Mouse (Mus musculus): ENCODE data around the gene Polr1b. TPM values are rescaled to one million over a fixed set of nuclear protein-coding genes. Genes with fewer than 3 reads are reported as not detected.

Polr1b gene
- polyA plus RNA-seq, 1 experiment from 2014 or later = 10.3 TPM

DNA sequence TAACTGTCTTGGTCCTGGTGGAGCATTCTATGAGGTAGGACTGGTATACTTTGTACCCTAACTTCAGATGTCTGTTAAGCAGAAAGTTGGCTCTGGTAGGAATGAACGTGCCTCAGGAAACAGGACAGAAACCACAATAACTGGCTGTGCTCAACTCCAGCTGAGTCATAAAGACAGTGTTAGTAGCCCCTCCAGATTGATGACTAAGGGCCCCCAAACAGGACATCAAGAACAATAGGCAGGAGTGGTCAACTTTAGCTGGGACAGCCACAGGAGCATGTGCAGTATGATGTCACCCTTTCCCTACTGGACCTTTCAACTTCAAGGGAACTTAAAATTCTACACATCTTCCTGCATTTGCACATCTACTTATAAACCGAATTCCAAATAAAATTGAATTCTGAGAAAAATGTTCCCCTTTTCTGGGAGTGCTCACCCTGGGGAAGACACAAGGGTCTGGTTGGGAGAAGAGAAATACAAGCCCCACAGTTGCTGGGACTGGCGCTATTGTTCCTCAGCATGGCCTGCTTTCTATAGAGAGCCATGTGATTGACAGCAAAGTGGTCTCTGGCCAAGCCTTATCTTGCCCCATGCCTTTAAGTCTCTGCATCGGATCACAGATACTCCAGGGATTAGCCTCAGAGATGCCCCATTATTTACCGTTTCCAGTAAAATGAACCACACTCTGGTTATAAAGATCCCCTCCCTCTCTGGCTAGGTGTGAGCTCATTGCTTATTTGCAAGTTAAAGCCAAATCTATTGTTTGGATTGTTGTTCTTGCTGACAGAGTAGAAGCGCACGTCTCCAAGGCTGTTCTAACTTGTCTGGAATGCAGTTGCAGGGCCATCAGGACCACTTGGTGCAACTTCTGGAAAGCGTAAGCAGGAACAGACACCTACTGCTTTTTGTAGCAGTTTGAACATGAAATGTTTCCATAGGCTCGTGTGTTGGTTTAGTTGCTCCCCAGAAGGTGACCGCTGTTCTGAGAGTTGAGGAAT is 66.0 kb downstream of the Polr1b start:
- Histone ChIP-seq H3K4me1 (ENCODE audit: control insufficient read depth, low read depth, low read length) (no peaks in the 10 kb centered on the region), H3K27me3 (ENCODE audit: control insufficient read depth, insufficient read depth, low read depth, low read length) (peaks cover 2% of the 10 kb centered on the region), H3K27ac (ENCODE audit: low read length) (no peak overlapping the region), H3K4me3 (ENCODE audit: low read depth, low read length) (no peak overlapping the region), H3K36me3 (ENCODE audit: control insufficient read depth, insufficient read depth) (no peaks in the 10 kb centered on the region), H3K9me3 (replicated peaks; ENCODE audit: control insufficient read depth, low read length) (no peaks in the 10 kb centered on the region), H3K9ac (ENCODE audit: low read depth, low read length) (no peak overlapping the region), H3K4me2 (ENCODE audit: low read depth, low read length) (no peak overlapping the region)
- ATAC-seq (ENCODE audit: low read depth) = no peak
- WGBS (ENCODE audit: insufficient replicate concordance) = 47% methylated on average over 10 of the region's 10 CpGs

- no peak overlapping the region for H3K4me2 ChIP-seq (ENCODE audit: low read depth, low read length)
- H3K4me1 ChIP-seq (ENCODE audit: control insufficient read depth, low read depth, low read length) = no peaks in the 10 kb centered on the region
- H3K4me3 ChIP-seq (ENCODE audit: low read depth, low read length) = no peak overlapping the region
- no peaks in the 10 kb centered on the region for H3K27me3 ChIP-seq (ENCODE audit: control insufficient read depth, insufficient read depth, low read depth, low read length)
- H3K36me3 ChIP-seq (ENCODE audit: control insufficient read depth, insufficient read depth) = no peaks in the 10 kb centered on the region
- H3K9ac ChIP-seq (ENCODE audit: low read depth, low read length) = no peak overlapping the region
- no peaks in the 10 kb centered on the region for H3K9me3 ChIP-seq (replicated peaks; ENCODE audit: control insufficient read depth, low read length)
- no peak for ATAC-seq (ENCODE audit: low read depth)
- H3K27ac ChIP-seq (ENCODE audit: low read length) = no peak overlapping the region
- 56% methylated on average over 10 of the region's 10 CpGs for WGBS (ENCODE audit: insufficient replicate concordance)
Observed at GRCm38 (mm10) chr2:129173386-129173785, 72.6 kb downstream of the Polr1b start.

- Histone ChIP-seq H3K4me1 (ENCODE audit: control insufficient read depth, low read depth, low read length) (no peaks in the 10 kb centered on the region), H3K36me3 (ENCODE audit: control insufficient read depth, insufficient read depth) (no peaks in the 10 kb centered on the region), H3K9ac (ENCODE audit: low read depth, low read length) (no peak overlapping the region), H3K4me2 (ENCODE audit: low read depth, low read length) (no peak overlapping the region), H3K27me3 (ENCODE audit: control insufficient read depth, insufficient read depth, low read depth, low read length) (no peaks in the 10 kb centered on the region), H3K4me3 (ENCODE audit: low read depth, low read length) (no peak overlapping the region), H3K27ac (ENCODE audit: low read length) (no peak overlapping the region), H3K9me3 (replicated peaks; ENCODE audit: control insufficient read depth, low read length) (no peaks in the 10 kb centered on the region)
- ATAC-seq (ENCODE audit: low read depth) = peak; percentile 51
- WGBS (ENCODE audit: insufficient replicate concordance) = 36% methylated on average over 7 of the region's 7 CpGs
Observed at GRCm38 (mm10) chr2:129174474-129174873, 73.7 kb downstream of the Polr1b start.

- H3K4me1 ChIP-seq (ENCODE audit: control insufficient read depth, low read depth, low read length) = no peaks in the 10 kb centered on the region
- no peak overlapping the region for H3K9ac ChIP-seq (ENCODE audit: low read depth, low read length)
- no peaks in the 10 kb centered on the region for H3K9me3 ChIP-seq (replicated peaks; ENCODE audit: control insufficient read depth, low read length)
- H3K4me2 ChIP-seq (ENCODE audit: low read depth, low read length) = no peak overlapping the region
- H3K27ac ChIP-seq (ENCODE audit: low read length) = no peak overlapping the region
- H3K4me3 ChIP-seq (ENCODE audit: low read depth, low read length) = no peak overlapping the region
- no peaks in the 10 kb centered on the region for H3K27me3 ChIP-seq (ENCODE audit: control insufficient read depth, insufficient read depth, low read depth, low read length)
- no peaks in the 10 kb centered on the region for H3K36me3 ChIP-seq (ENCODE audit: control insufficient read depth, insufficient read depth)
- WGBS (ENCODE audit: insufficient replicate concordance) = 11% methylated on average over 2 of the region's 2 CpGs
- ATAC-seq (ENCODE audit: low read depth) = no peak
Observed at GRCm38 (mm10) chr2:129175636-129176035, 74.8 kb downstream of the Polr1b start.

Other genes with a start within 250 kb of the Polr1b start
- gene Fbln7, start 238.0 kb upstream of the Polr1b start, polyA plus RNA-seq (2015; fragmentation: Nextera tagmentation; extraction: Ambion mirVana) = 0.21 and 0.42 TPM in 2 replicates
- 2.3 and 2.4 TPM in 2 replicates for gene Zc3h8, start 156.9 kb upstream of the Polr1b start, polyA plus RNA-seq (2015; fragmentation: Nextera tagmentation; extraction: Ambion mirVana)
- 0.58 and 0.61 TPM in 2 replicates for gene Zc3h6, start 133.6 kb upstream of the Polr1b start, polyA plus RNA-seq (2015; fragmentation: Nextera tagmentation; extraction: Ambion mirVana)
- gene Gm10762, start 133.3 kb upstream of the Polr1b start, polyA plus RNA-seq (2015; fragmentation: Nextera tagmentation; extraction: Ambion mirVana) = 2.3 and 2.5 TPM in 2 replicates
- gene Vinac1, start 52.8 kb upstream of the Polr1b start, polyA plus RNA-seq (2015; fragmentation: Nextera tagmentation; extraction: Ambion mirVana) = not detected in 2 replicates
- gene Ttl, start 35.1 kb upstream of the Polr1b start, polyA plus RNA-seq (2015; fragmentation: Nextera tagmentation; extraction: Ambion mirVana) = 1.8 TPM in 2 replicates
- 8.4 and 10.1 TPM in 2 replicates for gene Chchd5, start 28.7 kb downstream of the Polr1b start, polyA plus RNA-seq (2015; fragmentation: Nextera tagmentation; extraction: Ambion mirVana)
- gene Slc20a1, start 97.8 kb downstream of the Polr1b start, polyA plus RNA-seq (2015; fragmentation: Nextera tagmentation; extraction: Ambion mirVana) = 39.4 and 39.6 TPM in 2 replicates
- gene Ckap2l, start 196.2 kb downstream of the Polr1b start, polyA plus RNA-seq (2015; fragmentation: Nextera tagmentation; extraction: Ambion mirVana) = 24.6 and 27.2 TPM in 2 replicates
- gene Il1a, start 209.0 kb downstream of the Polr1b start, polyA plus RNA-seq (2015; fragmentation: Nextera tagmentation; extraction: Ambion mirVana) = 3.7 and 4.2 TPM in 2 replicates